Mouse (Mus musculus): ENCODE results near the gene Gcc2.
"Not testable (repeated sequence)": the region's sequence is repeated elsewhere in the genome, so short reads cannot be mapped to it uniquely, and the experiment has no call there.

Gene Gcc2

GRCm38 (mm10) chr10:58231779-58232640, 23.3 kb upstream of the Gcc2 start:
- DNase-seq (ENCODE audit: low spot score): peak; percentile 65

GRCm38 (mm10) chr10:58232641-58232969, 22.7 kb upstream of the Gcc2 start, which contains the start of gene Duxf3:
Gene Duxf3, minus strand, starts transcription at chr10:58232675.
- DNase-seq (ENCODE audit: low spot score): not testable (repeated sequence)

- DNase-seq (ENCODE audit: low spot score): not testable (repeated sequence)
Observed at GRCm38 (mm10) chr10:58233054-58233739, 22.1 kb upstream of the Gcc2 start.

- not testable (repeated sequence) for DNase-seq (ENCODE audit: low spot score)
Observed at GRCm38 (mm10) chr10:58233740-58234121, 21.6 kb upstream of the Gcc2 start.

GRCm38 (mm10) chr10:58234985-58235384, 20.3 kb upstream of the Gcc2 start:
- DNase-seq (ENCODE audit: low spot score): not testable (repeated sequence)

GRCm38 (mm10) chr10:58236613-58237012, 18.7 kb upstream of the Gcc2 start, which contains the start of gene Gm4981:
Gene Gm4981, minus strand, starts transcription at chr10:58236701.
- DNase-seq (ENCODE audit: low spot score): no peak

GRCm38 (mm10) chr10:58238984-58239740, 16.1 kb upstream of the Gcc2 start:
- peak; percentile 55 for DNase-seq (ENCODE audit: low spot score)

- no peak for DNase-seq (ENCODE audit: low spot score)
Observed at GRCm38 (mm10) chr10:58249535-58249934, 5.8 kb upstream of the Gcc2 start.

GRCm38 (mm10) chr10:58254635-58255175, 592 bp upstream of the Gcc2 start:
- no peak for DNase-seq (ENCODE audit: low spot score)

GRCm38 (mm10) chr10:58255954-58256353, 657 bp downstream of the Gcc2 start:
- DNase-seq (ENCODE audit: low spot score): no peak

- DNase-seq (ENCODE audit: low spot score): no peak
Observed at GRCm38 (mm10) chr10:58258466-58258865, 3.2 kb downstream of the Gcc2 start.

GRCm38 (mm10) chr10:58282238-58282637, 26.9 kb downstream of the Gcc2 start:
- DNase-seq (ENCODE audit: low spot score): no peak

- DNase-seq (ENCODE audit: low spot score): no peak
Observed at GRCm38 (mm10) chr10:58290742-58291141, 35.4 kb downstream of the Gcc2 start.

GRCm38 (mm10) chr10:58294246-58294645, 38.9 kb downstream of the Gcc2 start:
- no peak for DNase-seq (ENCODE audit: low spot score)

- no peak for DNase-seq (ENCODE audit: low spot score)
Observed at GRCm38 (mm10) chr10:58295605-58296004, 40.3 kb downstream of the Gcc2 start.

- DNase-seq (ENCODE audit: low spot score): no peak
Observed at GRCm38 (mm10) chr10:58304996-58305395, 49.7 kb downstream of the Gcc2 start.

- DNase-seq (ENCODE audit: low spot score): no peak
Observed at GRCm38 (mm10) chr10:58306897-58307296, 51.6 kb downstream of the Gcc2 start.

- no peak for DNase-seq (ENCODE audit: low spot score)
Observed at GRCm38 (mm10) chr10:58310791-58311190, 55.5 kb downstream of the Gcc2 start.

- no peak for DNase-seq (ENCODE audit: low spot score)
Observed at GRCm38 (mm10) chr10:58312887-58313286, 57.6 kb downstream of the Gcc2 start.

GRCm38 (mm10) chr10:58320881-58321280, 65.6 kb downstream of the Gcc2 start:
- DNase-seq (ENCODE audit: low spot score): no peak

GRCm38 (mm10) chr10:58322361-58323027, 67.2 kb downstream of the Gcc2 start:
- no peak for DNase-seq (ENCODE audit: low spot score)

Measured in T-cell, adult 2 months (primary cell).